ENCODE assay signal across 9 mouse cellular contexts in genomic region chr6:136930677-136931076, GRCm38 (mm10). TPM values are rescaled to one million over a fixed set of nuclear protein-coding genes. Genes with fewer than 3 reads are reported as not detected.
DNase-seq lines count a peak whose midpoint lies in the region; ATAC-seq and TF ChIP-seq lines count a peak whose summit lies in the region.
"Had no signal": no experiment of that assay in that cellular context is flagged by ENCODE, and none has a peak within 500 bp of the region (broad histone marks: within the 10 kb centered on the region; RNA-seq: fewer than 3 reads in every experiment).

No protein-coding gene starts in this region.

- intact Hi-C loops in left cerebral cortex, postnatal 14 days (cut with DNase I) = no loop called here

- no peak overlapping the region for H3K9ac ChIP-seq in lung, postnatal 0 days (replicated peaks; ENCODE audit: low read depth)

- no peaks in the 10 kb centered on the region for H3K9me3 ChIP-seq in lung, postnatal 0 days (ENCODE audit: low read length)

- H3K4me2 ChIP-seq in lung, postnatal 0 days (replicated peaks; ENCODE audit: low read depth, low read length) = peak overlapping the region; percentile 31

- 11% methylated on average over 12 of the region's 12 CpGs for WGBS in lung, postnatal 0 days

- no peak for DNase-seq in frontal cortex, postnatal 10 days (ENCODE audit: low spot score in 2 of 2)
- peak; percentile 72 for DNase-seq in heart, adult 8-10 months (ENCODE audit: low spot score)
- peak; percentile 67 for DNase-seq in kidney, adult 9 months
- peak; percentile 89 for DNase-seq in lung, postnatal 0 days (ENCODE audit: low spot score)
- peak; percentile 72 for DNase-seq in spleen, adult 18-20 months
- DNase-seq in left cerebral cortex, postnatal 14 days (ENCODE audit: low spot score in 2 of 2) = no peak
- no peak for DNase-seq in right cerebral cortex, adult 18-20 months

- ATAC-seq in frontal cortex, adult (ENCODE audit: low TSS enrichment) = peak; percentile 76
- ATAC-seq in lung, postnatal 0 days = peak; percentile 95

- no peak for TF ChIP-seq CTCF in lung, postnatal 0 days (IDR thresholded peaks at IDR 0.05)

- peak; percentile 52; the same call in 1 of the 2 replicates for TF ChIP-seq EP300 in lung, postnatal 0 days (IDR thresholded peaks at IDR 0.05)

- no peak overlapping the region for H3K27ac ChIP-seq in lung, postnatal 0 days (ENCODE audit: low read length)

- H3K36me3 ChIP-seq in lung, postnatal 0 days (ENCODE audit: insufficient read depth, low read length) = no peaks in the 10 kb centered on the region

- no peak overlapping the region for H3K4me3 ChIP-seq in lung, postnatal 0 days (ENCODE audit: low read depth, low read length)

- H3K27me3 ChIP-seq in lung, postnatal 0 days (replicated peaks; ENCODE audit: insufficient read depth, low read length) = no peaks in the 10 kb centered on the region

- H3K4me1 ChIP-seq in lung, postnatal 0 days (ENCODE audit: insufficient read depth, low read depth, low read length) = 0 out of 2 replicates have a peak, but pooled peaks cover 5% of the 10 kb centered on the region

RNA-seq across cellular contexts. Expression of gene Pde6h, which starts 7.0 kb away (rescaled TPM):
- under 1 TPM in 1 of 4 experiments, not detected in 3; 0.81 TPM for total RNA-seq in heart, adult 8-10 months (2022)
- 0.27 and 0.60 TPM in 2 replicates for polyA plus RNA-seq in lung, postnatal 0 days (2015; fragmentation: Nextera tagmentation; extraction: Ambion mirVana)
- total RNA-seq in left cerebral cortex, postnatal 14 days (2021) = 1 to 10 TPM; 1.3 to 1.6 TPM

RNA-seq across cellular contexts. Expression of gene Erp27, which starts 8.7 kb away (rescaled TPM):
- under 1 TPM in 2 of 4 experiments, not detected in 2; 0.44 to 0.57 TPM for total RNA-seq in heart, adult 8-10 months (2022)
- 0.61 and 0.74 TPM in 2 replicates for polyA plus RNA-seq in lung, postnatal 0 days (2015; fragmentation: Nextera tagmentation; extraction: Ambion mirVana)
- total RNA-seq in left cerebral cortex, postnatal 14 days (2021) = under 1 TPM; 0.34 to 0.81 TPM
- total RNA-seq: ES-E14 had no signal

RNA-seq across cellular contexts. Expression of gene Arhgdib, which starts 11.0 kb away (rescaled TPM):
- total RNA-seq in heart, adult 8-10 months (2022) = 10 to 100 TPM; 19.6 to 27.6 (median 22.0) TPM
- polyA plus RNA-seq in lung, postnatal 0 days (2015; fragmentation: Nextera tagmentation; extraction: Ambion mirVana) = 68.4 and 70.8 TPM in 2 replicates
- 10 to 100 TPM; 16.6 to 17.0 TPM for total RNA-seq in left cerebral cortex, postnatal 14 days (2021)

RNA-seq across cellular contexts. Expression of gene Mgp, which starts 55.1 kb away (rescaled TPM):
- total RNA-seq in heart, adult 8-10 months (2022) = 100 to 1,000 TPM; 260 to 429 (median 309) TPM
- polyA plus RNA-seq in lung, postnatal 0 days (2015; fragmentation: Nextera tagmentation; extraction: Ambion mirVana) = 1,533 and 1,851 TPM in 2 replicates
- 10 to 100 TPM; 44.9 to 54.4 TPM for total RNA-seq in left cerebral cortex, postnatal 14 days (2021)
- total RNA-seq: ES-E14 had no signal

Comparison
In these comparisons a context has a peak if more than half of its experiments do, and no peak if none do; other contexts are left out.
1. DNase-seq: peak in heart, adult 8-10 months (single experiment), kidney, adult 9 months (single experiment), lung, postnatal 0 days (single experiment) and spleen, adult 18-20 months (2 of 2); none in frontal cortex, postnatal 10 days (0 of 2), left cerebral cortex, postnatal 14 days (0 of 2) and right cerebral cortex, adult 18-20 months (single experiment).